In the genomic region with DNA sequence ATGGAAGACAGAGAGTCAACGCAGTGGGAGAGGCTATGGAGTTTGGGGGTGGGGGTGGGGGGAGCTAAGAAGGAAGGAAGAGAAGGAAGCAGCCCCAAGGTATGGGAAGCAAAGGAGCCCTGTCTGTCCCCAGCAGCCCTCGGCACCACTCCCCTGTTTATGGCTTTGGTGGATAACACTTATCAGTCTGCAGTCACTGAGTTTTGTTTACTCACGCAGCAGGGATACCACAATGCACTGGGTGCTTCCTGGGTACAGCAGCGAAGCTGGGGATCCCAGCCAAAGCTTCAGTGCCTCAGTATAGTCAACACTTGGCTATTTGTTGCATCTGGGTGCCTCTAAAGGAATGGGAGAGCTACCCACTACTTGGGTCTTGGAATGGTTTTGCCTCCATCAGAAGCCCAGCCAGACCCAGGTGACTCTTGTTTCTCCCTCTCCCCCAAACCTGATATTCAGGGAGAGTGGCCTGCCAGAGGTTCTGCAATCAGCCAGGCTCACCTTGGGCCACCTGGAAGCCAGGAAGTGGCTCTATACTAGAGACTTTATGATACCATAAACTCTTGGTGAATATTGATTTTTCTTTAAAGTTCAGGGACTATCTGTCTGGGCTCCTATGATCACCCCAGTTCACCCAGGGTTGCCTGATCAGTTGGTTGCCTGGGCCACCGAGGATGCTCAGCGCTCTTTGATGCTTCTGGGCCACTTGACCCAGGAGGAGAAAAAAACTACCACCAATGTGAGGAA, we compare ENCODE assay signal across 16 mouse cellular contexts.
"Had no signal": no experiment of that assay in that cellular context is flagged by ENCODE, and none has a peak within 500 bp of the region (broad histone marks: within the 10 kb centered on the region; RNA-seq: fewer than 3 reads in every experiment).

No protein-coding gene starts in this region.

- H3K9me3 ChIP-seq: limb, embryonic 12.5 days; midbrain, embryonic 10.5 days; neural tube, embryonic 12.5 days had no signal

- DNase-seq: kidney, adult 11 months; kidney, adult 9 months; kidney, postnatal 14 days; layer of hippocampus, adult 9-11 months; layer of hippocampus, postnatal 36 days; lung, embryonic 14.5 days; lung, postnatal 10 days; lung, postnatal 4 days; midbrain, embryonic 14.5 days; spleen, adult 18-20 months; thymus, postnatal 4 days had no signal

- H3K36me3 ChIP-seq: limb, embryonic 12.5 days; midbrain, embryonic 10.5 days; neural tube, embryonic 12.5 days had no signal

- H3K9ac ChIP-seq: limb, embryonic 12.5 days; liver, embryonic 14.5 days; lung, embryonic 14.5 days; neural tube, embryonic 12.5 days had no signal

- H3K4me3 ChIP-seq: limb, embryonic 12.5 days; midbrain, embryonic 10.5 days; myocyte; neural tube, embryonic 12.5 days had no signal

- H3K4me2 ChIP-seq: lung, embryonic 14.5 days; neural tube, embryonic 12.5 days had no signal

- H3K27ac ChIP-seq: limb, embryonic 12.5 days; liver, embryonic 14.5 days; midbrain, embryonic 10.5 days; neural tube, embryonic 12.5 days had no signal

- H3K27me3 ChIP-seq: neural tube, embryonic 12.5 days had no signal
